Mouse (Mus musculus) cerebellum, adult 9-11 months (tissue): ENCODE results near the gene Fermt1.

Experiments
- DNase-seq: peaks from one replicate; pipeline ENCODE4 v3.0.0; 2022

Gene Fermt1

GRCm38 (mm10) chr2:132945326-132946207 lies at the start of gene Fermt1:
Gene Fermt1, minus strand, starts transcription at chr2:132945906.
- no peak for DNase-seq

GRCm38 (mm10) chr2:132992659-132993531 lies 47.2 kb upstream of the Fermt1 start:
- peak; percentile 26 for DNase-seq

- DNase-seq, result no peak
Measured at GRCm38 (mm10) chr2:132989778-132990564, 44.3 kb upstream of the Fermt1 start.

- DNase-seq, result no peak
Measured at GRCm38 (mm10) chr2:132973346-132973745, 27.6 kb upstream of the Fermt1 start.

GRCm38 (mm10) chr2:132970772-132971173 lies 25.1 kb upstream of the Fermt1 start:
- DNase-seq, result no peak

GRCm38 (mm10) chr2:132957786-132958185 lies 12.1 kb upstream of the Fermt1 start:
- no peak for DNase-seq

- DNase-seq, result no peak
Measured at GRCm38 (mm10) chr2:132952197-132952596, 6.5 kb upstream of the Fermt1 start.

GRCm38 (mm10) chr2:132948174-132948573 lies 2.5 kb upstream of the Fermt1 start:
- DNase-seq, result no peak

- DNase-seq, result no peak
Measured at GRCm38 (mm10) chr2:132946976-132947375, 1.3 kb upstream of the Fermt1 start.

GRCm38 (mm10) chr2:132944711-132945325 lies 888 bp downstream of the Fermt1 start:
- DNase-seq, result no peak

GRCm38 (mm10) chr2:132943997-132944396 lies 1.7 kb downstream of the Fermt1 start:
- no peak for DNase-seq

GRCm38 (mm10) chr2:132943596-132943995 lies 2.1 kb downstream of the Fermt1 start:
- DNase-seq, result no peak

- DNase-seq, result no peak
Measured at GRCm38 (mm10) chr2:132939056-132939455, 6.7 kb downstream of the Fermt1 start.

GRCm38 (mm10) chr2:132936176-132936575 lies 9.5 kb downstream of the Fermt1 start:
- DNase-seq, result no peak

- no peak for DNase-seq
Measured at GRCm38 (mm10) chr2:132934711-132935110, 11.0 kb downstream of the Fermt1 start.

- DNase-seq, result no peak
Measured at GRCm38 (mm10) chr2:132934142-132934541, 11.6 kb downstream of the Fermt1 start.

GRCm38 (mm10) chr2:132928999-132929398 lies 16.7 kb downstream of the Fermt1 start:
- DNase-seq, result no peak

GRCm38 (mm10) chr2:132927871-132928270 lies 17.8 kb downstream of the Fermt1 start:
- no peak for DNase-seq

- no peak for DNase-seq
Measured at GRCm38 (mm10) chr2:132927298-132927697, 18.4 kb downstream of the Fermt1 start.

- no peak for DNase-seq
Measured at GRCm38 (mm10) chr2:132923290-132924085, 22.2 kb downstream of the Fermt1 start.

GRCm38 (mm10) chr2:132922076-132922873 lies 23.4 kb downstream of the Fermt1 start:
- no peak for DNase-seq
